Mouse (Mus musculus) testis, adult 2 months (tissue): Measurements from ENCODE around the gene Cep63.

Experiments used
- CTCF ChIP-seq: fragments of 200-500 bp; IDR thresholded peaks from 2 replicates; pipeline ENCODE4 v1.5.1; 2012; ENCODE audit warnings: low read depth, mild to moderate bottlenecking, inconsistent platforms, low read length, moderate library complexity; ENCODE audit not compliant: control insufficient read depth, insufficient read depth, insufficient replicate concordance
- POLR2A ChIP-seq: fragments of 200-500 bp; IDR thresholded peaks from 2 replicates; pipeline ENCODE4 v1.6.1; 2012; ENCODE audit warnings: low read depth, mild to moderate bottlenecking, inconsistent platforms, low read length, moderate library complexity; ENCODE audit not compliant: control insufficient read depth

DNA sequence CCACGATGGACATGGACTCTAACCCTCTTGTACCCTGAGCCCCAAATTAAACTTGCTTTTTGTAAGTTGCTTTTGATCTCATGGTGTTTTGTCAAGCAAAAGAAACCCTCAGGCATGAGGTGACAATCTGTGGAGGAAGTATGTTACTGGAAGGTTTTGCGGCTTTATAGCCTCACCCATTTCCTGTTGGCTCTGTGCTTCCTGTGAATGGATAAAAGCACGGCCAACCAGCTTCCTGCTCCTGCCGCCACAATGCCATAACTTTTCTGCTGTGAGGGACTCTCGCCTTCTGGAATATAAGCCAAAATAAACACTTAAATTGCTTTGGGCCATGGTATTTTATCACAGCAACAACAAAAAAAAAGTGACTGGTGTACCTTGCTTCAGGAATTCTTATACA, 48.9 kb downstream of the Cep63 start:
- TF ChIP-seq CTCF (no peak), POLR2A (no peak)
